Mouse (Mus musculus): Measurements from ENCODE around the gene Slc1a1. TPM values are rescaled to one million over a fixed set of nuclear protein-coding genes. Genes with fewer than 3 reads are reported as not detected.

Gene Slc1a1
- 0.49 TPM for polyA plus RNA-seq (2017; shearing (Covaris generic))

GRCm38 (mm10) chr19:28834798-28835499, at the start of gene Slc1a1:
Gene Slc1a1, plus strand, starts transcription at chr19:28835049.

Other genes starting within 250 kb of the Slc1a1 start
- gene Glis3, start 155.0 kb upstream of the Slc1a1 start, polyA plus RNA-seq (2017; shearing (Covaris generic)) = 3.4 TPM
- 22.8 TPM for gene Plpp6, start 128.9 kb downstream of the Slc1a1 start, polyA plus RNA-seq (2017; shearing (Covaris generic))
- 0.37 TPM for gene 4430402I18Rik, start 132.8 kb downstream of the Slc1a1 start, polyA plus RNA-seq (2017; shearing (Covaris generic))
- gene Cdc37l1, start 155.3 kb downstream of the Slc1a1 start, polyA plus RNA-seq (2017; shearing (Covaris generic)) = 55.3 TPM
- gene Ak3, start 212.9 kb downstream of the Slc1a1 start, polyA plus RNA-seq (2017; shearing (Covaris generic)) = 18.6 TPM